Mouse (Mus musculus) erythroid progenitor cell, adult 5-6 weeks (primary cell): ENCODE data around the gene Agfg1. TPM values are rescaled to one million over a fixed set of nuclear protein-coding genes. Genes with fewer than 3 reads are reported as not detected.
"Not testable (repeated sequence)": the region's sequence is repeated elsewhere in the genome, so short reads cannot be mapped to it uniquely, and the experiment has no call there.

ENCODE experiments used
- ATAC-seq: replicated peaks from 2 replicates; pipeline ENCODE4 v1.8.0; 2016; ENCODE audit warnings: moderate number of reproducible peaks, mild to moderate bottlenecking, moderate TSS enrichment, inconsistent platforms; ENCODE audit not compliant: poor library complexity, low FRiP score, severe bottlenecking
- total RNA-seq, 2 experiments: library from RNA; stranded (forward) in 1 of 2; stranded (reverse) in 1 of 2; fragments of 150-400 nt in 1 of 2; fragments of 186-747, 209-891 nt in 1 of 2; gene quantifications; 2 replicates each; pipeline versions ENCODE4 v1.2.3 to v1.2.4; 2015 to 2017; ENCODE audit warnings: low replicate concordance in 2 of 2

Gene Agfg1
- total RNA-seq, 2 experiments from 2014 or later = 25.6 to 33.5 TPM

- ATAC-seq = no peak
These were observed 40.9 kb downstream of the Agfg1 start for GRCm38 (mm10) chr1:82880196-82880595.

- ATAC-seq = no peak
These were observed 54.0 kb downstream of the Agfg1 start for GRCm38 (mm10) chr1:82893269-82893668.

DNA sequence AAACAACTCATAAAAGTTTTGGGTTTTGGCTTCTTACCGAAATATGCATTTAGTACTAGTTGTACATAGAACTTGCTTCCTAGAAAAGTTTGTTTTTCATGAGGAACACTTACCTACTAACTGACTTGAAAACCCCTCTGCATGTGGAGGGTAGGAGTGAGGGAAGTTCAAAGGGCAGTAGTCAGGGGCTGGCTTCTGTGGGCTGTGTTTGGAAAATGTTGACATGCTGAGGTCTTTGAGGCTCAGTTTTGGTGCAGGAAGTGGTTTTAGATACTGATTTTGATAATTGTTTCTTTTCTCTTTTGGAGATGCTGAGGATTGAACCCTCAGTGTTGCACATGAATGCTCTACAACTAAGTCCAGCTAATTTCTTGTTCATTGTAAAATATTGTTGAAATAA lies 61.3 kb downstream of the Agfg1 start:
- no peak for ATAC-seq

DNA sequence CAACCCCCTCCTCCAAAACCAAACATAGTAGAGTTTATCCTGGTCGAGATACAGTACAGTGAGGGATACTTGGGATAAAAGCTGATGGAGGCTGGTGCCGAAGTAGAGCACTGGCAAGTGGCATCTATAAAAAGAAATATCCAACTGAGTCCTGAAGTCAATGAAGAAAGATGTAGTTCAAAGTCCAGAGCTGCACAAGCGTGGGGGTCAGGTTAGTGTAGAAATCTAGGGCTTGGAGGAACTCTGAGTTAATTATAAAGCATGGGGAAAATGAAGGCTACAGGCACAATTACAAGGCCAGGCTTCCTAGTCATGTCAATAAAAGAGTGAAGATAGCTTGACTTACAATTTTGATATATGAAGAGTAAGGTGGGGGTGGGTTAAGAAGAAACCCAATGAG lies 61.9 kb downstream of the Agfg1 start:
- ATAC-seq = no peak

DNA sequence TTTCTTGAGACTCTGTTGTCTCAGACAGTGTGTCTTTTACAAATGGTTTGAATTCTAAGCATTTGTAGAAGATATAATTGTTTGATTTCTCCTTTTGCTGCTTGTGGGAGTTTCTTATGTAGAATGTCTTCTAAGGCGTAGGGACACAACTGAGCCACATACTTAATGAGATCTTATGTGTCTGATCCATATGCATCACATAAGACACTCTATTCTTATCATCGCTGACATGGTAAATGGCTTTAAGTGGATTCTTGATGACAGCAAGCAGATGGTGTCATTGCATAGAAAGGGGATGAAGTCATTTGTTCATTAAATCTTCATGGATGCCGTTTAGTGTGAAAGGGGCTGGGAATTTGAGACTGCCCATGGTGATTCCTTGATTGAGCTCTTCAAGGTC lies 66.6 kb downstream of the Agfg1 start:
- no peak for ATAC-seq

GRCm38 (mm10) chr1:82913025-82913424 lies 73.7 kb downstream of the Agfg1 start, which contains the start of gene A030005L19Rik:
Gene A030005L19Rik, plus strand, starts transcription at chr1:82913325.
- no peak for ATAC-seq

DNA sequence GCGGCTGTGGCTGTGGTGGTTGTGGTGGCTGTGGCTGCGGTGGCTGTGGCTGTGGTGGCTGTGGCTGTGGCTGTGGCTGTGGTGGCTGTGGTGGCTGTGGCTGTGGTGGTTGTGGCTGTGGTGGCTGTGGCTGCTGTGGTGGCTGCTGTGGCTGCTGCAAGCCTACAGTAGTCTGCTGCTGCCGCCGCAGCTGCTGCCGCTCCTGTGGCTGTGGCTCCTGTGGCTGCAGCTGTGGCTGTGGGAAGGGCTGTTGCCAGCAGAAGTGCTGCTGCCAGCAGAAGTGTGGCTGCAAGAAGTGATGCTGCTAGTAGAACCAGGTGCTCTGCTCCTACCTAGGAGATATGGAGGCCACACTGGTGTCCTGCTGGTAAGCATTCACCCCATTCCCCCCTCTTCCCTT lies 74.2 kb downstream of the Agfg1 start:
- ATAC-seq = not testable (repeated sequence)

- no peak for ATAC-seq
These were observed 85.4 kb downstream of the Agfg1 start, which contains the start of gene A030014E15Rik for GRCm38 (mm10) chr1:82924650-82925049. Gene A030014E15Rik, plus strand, starts transcription at chr1:82924917.

DNA sequence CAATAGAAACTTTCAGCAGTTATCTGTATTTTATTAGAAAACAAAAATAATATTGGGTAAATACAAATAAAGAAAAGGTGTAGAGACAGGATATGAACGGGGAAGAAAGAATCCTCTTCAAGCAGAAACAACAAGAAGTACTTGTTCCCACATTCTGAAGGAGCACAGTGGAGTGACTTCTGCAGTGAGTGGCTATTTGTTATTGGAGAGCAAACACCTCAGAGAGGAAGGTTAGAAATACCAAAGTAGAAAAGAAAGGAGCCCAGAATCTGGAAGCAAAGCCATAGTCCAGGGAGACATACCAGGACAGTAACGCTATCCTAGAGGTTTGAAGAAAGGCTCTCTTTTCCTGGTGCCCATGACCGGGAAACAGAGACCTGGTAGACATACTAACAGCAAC lies 91.3 kb downstream of the Agfg1 start:
- ATAC-seq = not testable (repeated sequence)

- not testable (repeated sequence) for ATAC-seq
These were observed 92.0 kb downstream of the Agfg1 start, which contains the start of gene Gm6217 for GRCm38 (mm10) chr1:82931326-82931725. Gene Gm6217, minus strand, starts transcription at chr1:82931399.

GRCm38 (mm10) chr1:82938666-82939065 lies 99.4 kb downstream of the Agfg1 start:
- no peak for ATAC-seq

DNA sequence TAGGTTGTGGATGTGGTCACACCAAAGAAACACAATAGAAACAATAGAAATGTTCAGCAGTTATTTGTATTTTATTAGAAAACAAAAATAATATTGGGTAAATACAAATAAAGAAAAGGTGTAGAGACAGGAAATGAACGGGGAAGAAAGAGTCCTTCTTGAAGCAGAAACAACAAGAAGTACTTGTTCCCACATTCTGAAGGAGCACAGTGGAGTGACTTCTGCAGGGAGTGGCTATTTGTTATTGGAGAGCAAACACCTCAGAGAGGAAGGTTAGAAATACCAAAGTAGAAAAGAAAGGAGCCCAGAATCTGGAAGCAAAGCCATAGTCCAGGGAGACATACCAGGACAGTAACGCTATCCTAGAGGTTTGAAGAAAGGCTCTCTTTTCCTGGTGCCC lies 103.2 kb downstream of the Agfg1 start:
- ATAC-seq = not testable (repeated sequence)

DNA sequence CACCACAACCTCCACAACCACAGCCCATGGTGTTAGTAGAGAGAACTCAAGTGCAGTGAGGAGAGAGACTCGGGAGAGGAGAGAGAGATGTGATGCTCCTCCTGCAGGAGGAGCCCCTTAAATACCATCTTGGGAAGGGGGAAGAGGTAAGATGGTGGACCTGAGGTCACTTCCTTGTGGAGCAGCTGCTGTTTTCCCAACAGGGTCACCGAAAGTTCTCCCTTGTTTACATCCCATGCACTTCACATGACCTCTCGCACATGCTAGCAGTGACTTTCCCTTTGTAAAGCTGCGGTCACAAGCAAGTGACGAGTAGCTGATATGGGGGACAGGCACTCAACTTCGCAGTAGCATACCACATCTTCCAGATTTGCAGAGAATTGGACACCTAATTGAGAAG lies 104.0 kb downstream of the Agfg1 start, which contains the start of gene A030003K21Rik:
TSS of gene A030003K21Rik (minus strand) at position 94 of the 400 bp plus-strand sequence.
- not testable (repeated sequence) for ATAC-seq

DNA sequence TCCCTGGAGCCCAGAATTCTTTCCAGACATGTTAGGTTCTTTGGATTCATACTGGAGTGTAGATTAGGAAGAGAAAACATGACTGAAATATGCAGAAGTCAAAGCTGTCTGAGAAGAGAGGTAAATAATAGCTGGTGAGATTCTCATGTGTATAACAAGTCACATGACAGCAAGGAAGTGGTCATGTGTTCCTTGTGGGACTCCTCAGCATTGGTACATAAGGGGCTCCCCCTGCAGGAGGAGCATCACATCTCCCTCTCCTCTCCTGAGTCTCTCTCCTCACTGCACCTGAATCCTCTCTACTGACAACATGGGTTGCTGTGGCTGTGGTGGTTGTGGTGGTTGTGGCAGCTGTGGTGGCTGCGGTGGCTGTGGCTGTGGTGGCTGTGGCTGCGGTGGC lies 106.7 kb downstream of the Agfg1 start:
- ATAC-seq = not testable (repeated sequence)

- no peak for ATAC-seq
These were observed 109.3 kb downstream of the Agfg1 start for GRCm38 (mm10) chr1:82948601-82949000.

Other genes starting within 250 kb of the Agfg1 start
- gene Mff, start 114.6 kb upstream of the Agfg1 start, total RNA-seq (2015; ENCODE audit: low replicate concordance) = 137 and 155 TPM in 2 replicates
- gene Mff, start 114.6 kb upstream of the Agfg1 start, total RNA-seq (2017; ENCODE audit: low replicate concordance) = 71.2 and 78.5 TPM in 2 replicates
- not detected in 2 replicates for gene Tm4sf20, start 71.0 kb upstream of the Agfg1 start, total RNA-seq (2015; ENCODE audit: low replicate concordance)
- not detected in 2 replicates for gene Tm4sf20, start 71.0 kb upstream of the Agfg1 start, total RNA-seq (2017; ENCODE audit: low replicate concordance)
- not detected in 2 replicates for gene Gm47791, start 68.2 kb upstream of the Agfg1 start, total RNA-seq (2015; ENCODE audit: low replicate concordance)
- gene Gm47791, start 68.2 kb upstream of the Agfg1 start, total RNA-seq (2017; ENCODE audit: low replicate concordance) = not detected in 2 replicates
- 5.8 TPM in 1 of 2 replicates, not detected in the other for gene A030005L19Rik, start 73.8 kb downstream of the Agfg1 start, total RNA-seq (2015; ENCODE audit: low replicate concordance)
- 1.7 TPM in 1 of 2 replicates, not detected in the other for gene A030005L19Rik, start 73.8 kb downstream of the Agfg1 start, total RNA-seq (2017; ENCODE audit: low replicate concordance)
- not detected in 2 replicates for gene A030014E15Rik, start 85.4 kb downstream of the Agfg1 start, total RNA-seq (2015; ENCODE audit: low replicate concordance)
- gene A030014E15Rik, start 85.4 kb downstream of the Agfg1 start, total RNA-seq (2017; ENCODE audit: low replicate concordance) = not detected in 2 replicates
- not detected in 2 replicates for gene Gm6217, start 91.9 kb downstream of the Agfg1 start, total RNA-seq (2015; ENCODE audit: low replicate concordance)
- not detected in 2 replicates for gene Gm6217, start 91.9 kb downstream of the Agfg1 start, total RNA-seq (2017; ENCODE audit: low replicate concordance)
- gene A030003K21Rik, start 103.9 kb downstream of the Agfg1 start, total RNA-seq (2015; ENCODE audit: low replicate concordance) = not detected in 2 replicates
- not detected in 2 replicates for gene A030003K21Rik, start 103.9 kb downstream of the Agfg1 start, total RNA-seq (2017; ENCODE audit: low replicate concordance)
- not detected in 2 replicates for gene Gm7544, start 116.5 kb downstream of the Agfg1 start, total RNA-seq (2015; ENCODE audit: low replicate concordance)
- gene Gm7544, start 116.5 kb downstream of the Agfg1 start, total RNA-seq (2017; ENCODE audit: low replicate concordance) = not detected in 2 replicates
- gene Gm47955, start 120.8 kb downstream of the Agfg1 start, total RNA-seq (2015; ENCODE audit: low replicate concordance) = not detected in 2 replicates
- gene Gm47955, start 120.8 kb downstream of the Agfg1 start, total RNA-seq (2017; ENCODE audit: low replicate concordance) = not detected in 2 replicates
- not detected in 2 replicates for gene Gm47959, start 161.1 kb downstream of the Agfg1 start, total RNA-seq (2015; ENCODE audit: low replicate concordance)
- not detected in 2 replicates for gene Gm47959, start 161.1 kb downstream of the Agfg1 start, total RNA-seq (2017; ENCODE audit: low replicate concordance)
- not detected in 2 replicates for gene Slc19a3, start 199.0 kb downstream of the Agfg1 start, total RNA-seq (2015; ENCODE audit: low replicate concordance)
- gene Slc19a3, start 199.0 kb downstream of the Agfg1 start, total RNA-seq (2017; ENCODE audit: low replicate concordance) = not detected in 2 replicates
- not detected in 2 replicates for gene Krtap28-10, start 203.0 kb downstream of the Agfg1 start, total RNA-seq (2015; ENCODE audit: low replicate concordance)
- gene Krtap28-10, start 203.0 kb downstream of the Agfg1 start, total RNA-seq (2017; ENCODE audit: low replicate concordance) = not detected in 2 replicates
- gene Gm47969, start 205.4 kb downstream of the Agfg1 start, total RNA-seq (2015; ENCODE audit: low replicate concordance) = not detected in 2 replicates
- not detected in 2 replicates for gene Gm47969, start 205.4 kb downstream of the Agfg1 start, total RNA-seq (2017; ENCODE audit: low replicate concordance)
- gene A030005K14Rik, start 219.9 kb downstream of the Agfg1 start, total RNA-seq (2015; ENCODE audit: low replicate concordance) = not detected in 2 replicates
- gene A030005K14Rik, start 219.9 kb downstream of the Agfg1 start, total RNA-seq (2017; ENCODE audit: low replicate concordance) = not detected in 2 replicates
- gene Krtap28-13, start 221.4 kb downstream of the Agfg1 start, total RNA-seq (2015; ENCODE audit: low replicate concordance) = not detected in 2 replicates
- gene Krtap28-13, start 221.4 kb downstream of the Agfg1 start, total RNA-seq (2017; ENCODE audit: low replicate concordance) = not detected in 2 replicates